Mouse (Mus musculus) lung, adult 18-20 months (tissue): ENCODE results near the gene Selenom.

Experiments
- DNase-seq, 2 experiments: peaks; one replicate each; pipeline ENCODE4 v3.0.0; 2022; ENCODE audit warnings: mixed read lengths in 2 of 2

The Selenom gene

DNA sequence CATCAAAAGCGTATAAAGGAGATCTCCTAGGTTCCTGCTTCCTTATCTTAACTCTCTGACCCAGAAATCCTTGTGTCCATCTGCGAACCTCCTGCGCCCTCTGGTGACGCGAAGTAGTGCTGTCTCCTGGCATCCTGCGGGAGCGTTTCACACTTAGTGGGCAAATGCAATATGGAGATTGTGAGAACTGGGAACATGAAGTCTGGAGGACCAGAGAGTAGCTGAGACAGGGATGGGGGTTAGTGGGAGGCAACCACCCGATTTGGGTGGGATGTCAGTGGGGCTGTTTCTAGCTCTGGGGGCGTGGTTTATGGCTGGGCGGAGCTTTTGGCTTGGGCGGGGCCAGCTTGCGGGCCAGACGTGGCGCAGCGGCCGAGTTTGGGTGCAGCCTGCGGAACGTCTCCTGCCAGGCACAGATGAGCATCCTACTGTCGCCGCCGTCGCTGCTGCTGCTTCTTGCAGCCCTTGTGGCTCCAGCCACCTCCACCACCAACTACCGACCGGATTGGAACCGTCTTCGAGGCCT is at the start of gene Selenom:
TSS of gene Selenom (plus strand) at position 156 of the 526 bp plus-strand sequence.
- peak; percentile 88 to 89 for DNase-seq

GRCm38 (mm10) chr11:3471448-3471850 is 43.0 kb upstream of the Selenom start:
- DNase-seq: no peak

GRCm38 (mm10) chr11:3472484-3472883 is 42.0 kb upstream of the Selenom start:
- DNase-seq: peak; percentile 70 to 79

- peak in 1 of 2 experiments; percentile 18 for DNase-seq
Observed at GRCm38 (mm10) chr11:3474480-3475115, 39.9 kb upstream of the Selenom start.

- DNase-seq: no peak
Observed at GRCm38 (mm10) chr11:3475489-3475888, 39.0 kb upstream of the Selenom start.

GRCm38 (mm10) chr11:3483980-3484642 is 30.4 kb upstream of the Selenom start:
- DNase-seq: no peak

DNA sequence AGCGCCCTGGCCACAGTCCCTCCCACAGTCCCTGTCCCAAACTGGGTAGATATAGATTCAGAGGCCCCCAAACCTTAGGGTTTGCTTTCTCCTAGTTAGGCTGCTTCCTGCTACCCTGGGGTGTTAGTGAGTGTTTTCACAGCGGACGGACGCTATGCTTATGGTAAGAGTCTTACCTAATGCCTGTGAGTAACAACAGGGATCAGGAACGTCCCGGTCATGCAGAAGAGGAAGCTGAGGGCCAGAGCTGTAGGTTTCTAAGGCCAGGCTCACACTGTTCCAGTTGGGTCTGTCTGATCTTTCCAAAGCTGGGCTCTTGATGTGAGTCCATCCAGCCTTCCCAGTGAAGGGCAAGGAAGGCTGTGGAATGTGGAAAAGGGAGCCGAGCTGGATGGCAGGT is 28.1 kb upstream of the Selenom start:
- DNase-seq: no peak

- DNase-seq: peak in 1 of 2 experiments; percentile 30
Observed at GRCm38 (mm10) chr11:3487952-3488570, 26.4 kb upstream of the Selenom start, which contains the start of gene Pla2g3. TSS of gene Pla2g3 (plus strand) at chr11:3488284.

DNA sequence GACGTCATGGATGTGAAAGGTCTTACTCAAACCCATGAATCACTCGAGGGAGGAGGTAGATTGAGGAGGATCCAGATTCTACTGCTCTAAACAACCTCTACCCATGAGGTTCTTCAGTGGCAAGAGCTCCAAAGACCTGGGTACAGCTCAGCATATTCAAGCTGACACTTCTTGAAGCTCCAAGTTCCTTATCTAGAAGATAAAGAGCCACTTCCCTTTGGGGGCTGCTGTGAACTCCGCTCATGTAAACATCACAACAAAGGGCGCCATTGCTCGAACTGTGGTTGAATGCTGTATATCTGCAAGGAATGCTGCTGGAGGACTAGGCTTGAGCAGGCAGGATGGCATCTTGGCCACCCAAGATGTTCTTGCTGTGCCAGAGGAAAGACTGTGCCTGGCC is 25.4 kb upstream of the Selenom start:
- no peak for DNase-seq

- no peak for DNase-seq
Observed at GRCm38 (mm10) chr11:3492748-3493147, 21.7 kb upstream of the Selenom start.

- DNase-seq: no peak
Observed at GRCm38 (mm10) chr11:3494857-3495256, 19.6 kb upstream of the Selenom start.

- no peak for DNase-seq
Observed at GRCm38 (mm10) chr11:3495496-3495895, 19.0 kb upstream of the Selenom start.

DNA sequence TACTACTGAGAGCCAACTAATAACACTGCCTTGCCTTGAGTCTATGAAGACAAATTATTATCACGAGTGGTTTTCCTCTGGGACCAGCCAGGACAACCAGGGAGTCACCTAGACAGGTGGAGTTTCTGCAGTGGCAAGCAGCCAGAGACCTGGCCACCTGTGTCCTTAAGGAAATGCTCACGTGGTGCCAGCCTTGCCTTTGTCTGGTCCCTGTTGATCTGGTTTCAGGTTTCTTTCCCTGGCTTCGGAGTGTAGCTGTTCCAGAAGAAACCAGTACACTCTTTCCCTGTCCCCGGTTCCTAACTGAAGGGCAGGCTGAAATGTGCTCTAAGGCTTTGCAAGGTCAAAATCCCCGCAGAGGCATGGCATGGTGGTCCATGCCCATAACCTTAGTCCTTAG is 17.7 kb upstream of the Selenom start:
- DNase-seq: peak; percentile 69 to 77

- no peak for DNase-seq
Observed at GRCm38 (mm10) chr11:3497296-3497695, 17.2 kb upstream of the Selenom start.

DNA sequence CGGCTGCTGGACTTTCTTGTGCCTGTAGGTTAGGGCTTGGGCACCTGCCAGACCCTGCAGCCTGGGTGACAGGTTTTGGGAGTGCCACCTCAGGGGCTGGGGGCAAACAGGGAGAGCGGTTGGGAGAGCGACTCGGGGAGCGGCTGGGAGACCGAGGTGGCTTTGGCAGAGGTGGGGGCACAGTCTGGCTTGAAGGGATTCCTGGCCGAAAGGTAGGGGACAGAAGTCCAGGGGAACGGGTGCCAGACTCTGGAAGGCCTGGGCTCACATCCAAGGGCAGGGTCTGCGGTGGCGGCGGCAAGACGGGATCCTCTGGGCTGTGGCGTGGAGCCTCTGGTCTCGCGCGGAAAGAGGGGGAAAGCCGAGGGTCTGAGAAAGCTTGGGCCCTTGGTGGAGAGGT is 12.4 kb upstream of the Selenom start:
- DNase-seq: no peak

- DNase-seq: no peak
Observed at GRCm38 (mm10) chr11:3502459-3503072, 11.9 kb upstream of the Selenom start.

DNA sequence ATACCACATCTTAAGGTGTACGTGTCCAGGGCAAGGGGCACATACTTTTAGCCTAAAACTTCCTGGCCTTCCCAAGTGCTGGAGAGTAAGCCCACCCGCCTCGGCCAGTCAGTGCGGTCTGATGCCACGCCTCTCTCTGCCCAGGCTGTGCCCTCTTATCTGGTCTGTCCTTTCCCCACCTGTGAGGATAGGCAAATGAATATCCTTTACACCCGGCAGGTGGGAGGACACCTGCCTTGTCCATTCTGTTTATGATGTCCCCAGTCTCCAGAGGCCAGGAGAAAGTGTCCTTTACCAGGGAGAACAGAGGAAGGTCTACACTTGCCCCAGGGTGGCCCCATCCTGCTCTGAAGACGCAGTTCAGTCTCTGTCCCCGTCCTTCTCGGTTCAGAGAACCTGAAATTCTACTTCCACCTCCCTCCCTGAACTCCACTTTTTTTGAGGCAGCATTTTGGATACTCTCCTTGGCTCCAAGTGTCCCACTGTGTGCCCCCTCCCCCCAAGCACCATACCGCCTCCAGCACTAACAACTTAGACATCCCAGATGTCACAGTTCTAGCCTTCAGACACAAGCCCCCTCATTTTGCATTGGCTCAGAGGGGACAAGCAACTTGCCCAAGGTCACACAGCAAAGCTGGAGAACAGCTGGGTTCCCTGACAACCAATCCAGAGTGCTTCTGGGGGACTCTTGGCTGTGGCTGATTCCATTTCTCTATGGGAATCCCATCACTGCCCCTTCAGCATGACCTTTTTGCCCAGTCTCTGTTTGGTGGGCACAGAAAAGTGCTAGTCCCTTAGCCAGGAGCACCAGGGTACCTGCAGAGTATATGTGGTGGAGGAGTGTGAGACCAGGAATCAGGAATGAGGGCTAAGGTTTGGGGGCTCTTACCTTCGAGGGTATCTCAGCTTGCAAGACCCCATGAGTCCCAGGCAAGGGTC is 10.5 kb upstream of the Selenom start:
- no peak for DNase-seq

- DNase-seq: no peak
Observed at GRCm38 (mm10) chr11:3508226-3508625, 6.3 kb upstream of the Selenom start.

DNA sequence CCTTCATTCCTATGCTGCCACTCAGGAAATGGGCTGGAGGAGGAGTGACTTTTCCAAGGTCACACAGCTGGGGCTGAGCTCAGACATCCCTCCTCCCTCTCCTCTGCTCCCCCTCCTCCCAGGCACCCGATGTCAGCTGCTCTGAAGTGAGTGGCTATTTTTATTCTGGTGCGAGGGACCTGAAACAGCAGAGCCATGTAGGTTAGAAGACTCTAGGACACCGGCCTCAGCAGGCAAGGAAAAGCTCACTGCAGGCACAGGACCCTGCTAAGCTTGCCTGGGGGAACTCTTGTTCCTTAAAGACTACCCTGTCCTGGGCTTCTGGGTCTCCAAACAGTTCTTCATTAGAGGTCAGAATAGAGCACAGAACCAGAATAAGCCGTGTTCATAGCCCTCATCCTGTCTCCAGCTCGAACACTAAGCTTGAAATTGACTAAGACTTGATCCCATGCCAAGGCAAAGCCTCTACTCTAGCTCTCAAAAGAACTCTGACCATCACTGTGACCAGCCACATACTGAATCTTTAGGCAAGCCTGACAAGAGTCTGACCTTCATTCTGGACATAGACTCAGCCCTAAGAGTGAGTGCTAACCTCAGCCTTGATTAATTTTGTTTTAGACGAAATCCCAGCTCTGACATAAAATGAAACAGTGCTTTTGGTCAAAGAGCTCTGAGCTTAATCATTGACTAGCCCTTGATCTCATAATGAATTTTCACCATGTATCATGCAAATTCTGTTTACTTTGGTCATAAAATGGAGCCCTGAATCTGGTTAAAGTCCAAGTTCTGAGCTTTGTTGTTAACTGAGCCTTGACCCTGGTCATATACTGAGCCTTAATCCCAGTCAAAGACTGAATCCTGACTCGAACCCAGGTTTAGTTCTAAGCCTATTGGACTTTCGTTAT is 5.1 kb upstream of the Selenom start:
- DNase-seq: no peak

- DNase-seq: peak in 1 of 2 experiments; percentile 23
Observed at GRCm38 (mm10) chr11:3510321-3510720, 4.2 kb upstream of the Selenom start.

GRCm38 (mm10) chr11:3513291-3513690 is 1.2 kb upstream of the Selenom start:
- no peak for DNase-seq
